Mouse (Mus musculus): ENCODE measurements at regions not wholly inside any gene's neighbourhood (a gene's known extent, or its start where the extent isn't known, plus 50 kb on each side); places are given as distances from the start of the nearest gene placed in this dataset.

GRCm38 (mm10) chr12:77048380-77048779 lies 86.4 kb upstream of the Max start:
- Histone ChIP-seq H3K27ac (no peak overlapping the region), H3K4me1 (no peaks in the 10 kb centered on the region), H3K4me3 (no peak overlapping the region), H3K27me3 (peaks cover 45% of the 10 kb centered on the region), H3K36me3 (no peaks in the 10 kb centered on the region), H3K9ac (no peak overlapping the region), H3K4me2 (replicated peaks) (no peak overlapping the region), H3K9me3 (no peaks in the 10 kb centered on the region)
- no peak for ATAC-seq (ENCODE audit: insufficient number of reproducible peaks, insufficient read depth, low FRiP score, low TSS enrichment)
- 20% methylated on average over 11 of the region's 11 CpGs for WGBS

- H3K9me3 ChIP-seq: no peaks in the 10 kb centered on the region
- WGBS: 71% methylated on average over 1 of the region's 1 CpGs
- H3K27ac ChIP-seq: no peak overlapping the region
- no peak overlapping the region for H3K9ac ChIP-seq
- peaks cover 45% of the 10 kb centered on the region for H3K27me3 ChIP-seq
- no peak for ATAC-seq (ENCODE audit: insufficient number of reproducible peaks, insufficient read depth, low FRiP score, low TSS enrichment)
- no peaks in the 10 kb centered on the region for H3K36me3 ChIP-seq
- H3K4me1 ChIP-seq: peaks cover 3% of the 10 kb centered on the region; the same call in 1 of the 2 replicates
- H3K4me2 ChIP-seq (replicated peaks): no peak overlapping the region
- H3K4me3 ChIP-seq: no peak overlapping the region
Observed at GRCm38 (mm10) chr12:77047273-77047672, 85.3 kb upstream of the Max start.

DNA sequence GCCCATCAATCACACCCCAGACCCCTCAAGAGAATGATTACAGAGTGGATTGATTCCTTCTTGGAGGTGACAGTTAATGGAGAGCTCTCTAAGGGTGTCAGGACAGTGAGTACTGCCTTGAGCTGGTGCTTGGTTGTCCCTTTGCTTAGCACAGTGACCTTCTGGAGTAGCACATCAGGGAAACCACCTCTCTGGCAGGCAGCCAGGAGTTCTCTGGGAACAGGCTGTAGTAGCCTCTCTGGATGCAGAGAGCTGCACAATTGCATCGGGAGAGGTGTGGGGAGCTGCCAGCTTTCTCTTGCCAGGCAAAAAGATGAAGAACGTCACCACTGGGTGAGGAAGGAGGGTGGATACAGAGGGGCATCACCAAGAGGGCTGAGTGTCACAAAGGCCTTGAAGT lies 84.0 kb upstream of the Max start:
- H3K27ac ChIP-seq: no peak overlapping the region
- peaks cover 8% of the 10 kb centered on the region; the same call in 1 of the 2 replicates for H3K4me1 ChIP-seq
- 73% methylated on average over 2 of the region's 2 CpGs for WGBS
- H3K9ac ChIP-seq: no peak overlapping the region
- H3K9me3 ChIP-seq: no peaks in the 10 kb centered on the region
- no peak overlapping the region for H3K4me2 ChIP-seq (replicated peaks)
- peaks cover 41% of the 10 kb centered on the region for H3K27me3 ChIP-seq
- H3K36me3 ChIP-seq: no peaks in the 10 kb centered on the region
- no peak for ATAC-seq (ENCODE audit: insufficient number of reproducible peaks, insufficient read depth, low FRiP score, low TSS enrichment)
- H3K4me3 ChIP-seq: no peak overlapping the region

DNA sequence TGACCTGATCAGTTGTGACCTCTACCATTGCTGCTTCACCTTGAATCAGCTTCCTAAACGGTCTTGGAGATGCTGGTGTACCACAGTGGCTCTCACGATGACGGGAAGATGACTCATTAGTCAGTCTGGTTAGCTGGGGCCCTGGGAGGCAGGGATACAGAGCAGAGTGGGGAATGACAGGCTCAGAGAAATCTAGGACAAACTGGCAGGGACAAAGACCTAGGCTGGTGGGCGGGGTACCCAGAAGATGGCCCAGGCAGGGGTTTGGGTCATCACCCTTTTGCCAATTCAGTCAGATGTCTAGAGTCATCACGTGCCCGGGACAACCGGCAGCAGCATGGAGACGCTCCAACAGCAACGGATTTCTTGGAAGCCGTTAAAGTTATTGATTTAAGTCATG lies 83.4 kb upstream of the Max start:
- no peak overlapping the region for H3K4me3 ChIP-seq
- peaks cover 42% of the 10 kb centered on the region for H3K27me3 ChIP-seq
- 86% methylated on average over 10 of the region's 10 CpGs for WGBS
- no peaks in the 10 kb centered on the region for H3K9me3 ChIP-seq
- H3K4me2 ChIP-seq (replicated peaks): no peak overlapping the region
- no peak overlapping the region for H3K27ac ChIP-seq
- H3K36me3 ChIP-seq: no peaks in the 10 kb centered on the region
- H3K4me1 ChIP-seq: peaks cover 10% of the 10 kb centered on the region; the same call in 1 of the 2 replicates
- no peak overlapping the region for H3K9ac ChIP-seq
- ATAC-seq (ENCODE audit: insufficient number of reproducible peaks, insufficient read depth, low FRiP score, low TSS enrichment): no peak

GRCm38 (mm10) chr12:77042356-77042755 lies 80.4 kb upstream of the Max start:
- H3K27ac ChIP-seq: no peak overlapping the region
- no peaks in the 10 kb centered on the region for H3K9me3 ChIP-seq
- WGBS: 27% methylated on average over 4 of the region's 4 CpGs
- H3K36me3 ChIP-seq: no peaks in the 10 kb centered on the region
- no peak overlapping the region for H3K4me3 ChIP-seq
- H3K4me1 ChIP-seq: peaks cover 10% of the 10 kb centered on the region; the same call in 1 of the 2 replicates
- H3K27me3 ChIP-seq: peaks cover 23% of the 10 kb centered on the region
- H3K9ac ChIP-seq: no peak overlapping the region
- no peak for ATAC-seq (ENCODE audit: insufficient number of reproducible peaks, insufficient read depth, low FRiP score, low TSS enrichment)
- H3K4me2 ChIP-seq (replicated peaks): no peak overlapping the region

GRCm38 (mm10) chr12:77041141-77041540 lies 79.1 kb upstream of the Max start:
- H3K36me3 ChIP-seq: no peaks in the 10 kb centered on the region
- no peak overlapping the region for H3K4me2 ChIP-seq (replicated peaks)
- H3K9ac ChIP-seq: no peak overlapping the region
- peaks cover 10% of the 10 kb centered on the region; the same call in 1 of the 2 replicates for H3K4me1 ChIP-seq
- H3K9me3 ChIP-seq: no peaks in the 10 kb centered on the region
- H3K27me3 ChIP-seq: peaks cover 12% of the 10 kb centered on the region
- H3K27ac ChIP-seq: no peak overlapping the region
- no peak for ATAC-seq (ENCODE audit: insufficient number of reproducible peaks, insufficient read depth, low FRiP score, low TSS enrichment)
- H3K4me3 ChIP-seq: no peak overlapping the region
- 11% methylated on average over 5 of the region's 5 CpGs for WGBS

DNA sequence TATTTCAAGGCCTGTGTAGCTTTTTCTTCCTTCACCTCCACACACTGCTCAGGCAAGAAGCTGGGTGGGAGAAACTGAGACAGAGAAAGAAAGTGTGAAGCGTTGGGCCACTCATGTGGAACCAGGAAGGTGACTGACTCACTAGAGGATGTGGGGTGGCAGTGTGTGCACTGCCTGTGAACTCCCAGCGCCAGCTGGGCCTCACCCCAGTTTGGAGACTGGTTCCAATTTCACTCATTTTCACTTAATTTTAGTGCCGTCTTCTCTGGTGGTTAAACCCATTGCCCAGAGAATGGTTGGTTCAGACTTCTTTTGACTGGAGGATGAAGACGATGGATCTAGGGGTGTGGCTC lies 77.9 kb upstream of the Max start:
- no peak for ATAC-seq (ENCODE audit: insufficient number of reproducible peaks, insufficient read depth, low FRiP score, low TSS enrichment)
- Histone ChIP-seq H3K9me3 (no peaks in the 10 kb centered on the region), H3K4me3 (no peak overlapping the region), H3K4me2 (replicated peaks) (no peak overlapping the region), H3K4me1 (peaks cover 10% of the 10 kb centered on the region; the same call in 1 of the 2 replicates), H3K9ac (no peak overlapping the region), H3K36me3 (no peaks in the 10 kb centered on the region), H3K27me3 (peaks cover 4% of the 10 kb centered on the region; the same call in 1 of the 2 replicates), H3K27ac (no peak overlapping the region)
- 63% methylated on average over 4 of the region's 4 CpGs for WGBS

DNA sequence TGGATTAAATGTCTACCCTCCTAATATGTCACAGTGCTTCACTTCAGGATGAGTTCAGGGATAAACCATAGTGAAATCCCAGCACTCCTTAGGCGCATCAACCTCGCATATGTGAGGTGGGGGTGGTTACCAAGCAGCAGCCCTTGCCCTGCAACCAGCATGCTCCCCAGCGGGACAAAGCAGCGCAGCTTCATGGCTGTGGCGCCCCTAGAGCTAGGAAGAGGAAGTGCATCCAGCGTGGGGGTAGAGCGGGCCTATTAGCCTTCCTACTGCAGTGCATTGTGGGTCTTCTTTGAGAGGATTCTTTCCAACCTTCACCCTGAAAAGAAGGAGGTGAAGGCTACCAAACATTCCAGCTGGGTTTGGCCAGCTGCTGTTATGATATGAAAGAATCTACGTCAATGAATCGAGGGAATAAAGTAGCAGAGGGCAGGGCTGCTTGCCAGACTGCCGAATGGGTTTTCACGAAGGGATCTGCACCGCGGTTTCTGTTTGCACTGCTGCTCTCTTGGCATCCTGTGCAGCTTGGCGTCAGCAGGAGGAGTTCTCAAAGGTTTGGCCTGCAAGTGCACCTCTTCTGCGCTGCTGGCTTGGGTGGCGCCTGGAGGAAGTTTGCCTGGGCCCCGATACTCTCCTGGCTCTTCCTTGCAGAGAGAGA lies 77.4 kb upstream of the Max start:
- Histone ChIP-seq H3K27ac (no peak overlapping the region), H3K4me3 (no peak overlapping the region), H3K27me3 (peaks cover 4% of the 10 kb centered on the region; the same call in 1 of the 2 replicates), H3K4me2 (replicated peaks) (no peak overlapping the region), H3K9ac (no peak overlapping the region), H3K9me3 (no peaks in the 10 kb centered on the region), H3K36me3 (no peaks in the 10 kb centered on the region), H3K4me1 (peaks cover 10% of the 10 kb centered on the region; the same call in 1 of the 2 replicates)
- no peak for ATAC-seq (ENCODE audit: insufficient number of reproducible peaks, insufficient read depth, low FRiP score, low TSS enrichment)
- 82% methylated on average over 17 of the region's 17 CpGs for WGBS

DNA sequence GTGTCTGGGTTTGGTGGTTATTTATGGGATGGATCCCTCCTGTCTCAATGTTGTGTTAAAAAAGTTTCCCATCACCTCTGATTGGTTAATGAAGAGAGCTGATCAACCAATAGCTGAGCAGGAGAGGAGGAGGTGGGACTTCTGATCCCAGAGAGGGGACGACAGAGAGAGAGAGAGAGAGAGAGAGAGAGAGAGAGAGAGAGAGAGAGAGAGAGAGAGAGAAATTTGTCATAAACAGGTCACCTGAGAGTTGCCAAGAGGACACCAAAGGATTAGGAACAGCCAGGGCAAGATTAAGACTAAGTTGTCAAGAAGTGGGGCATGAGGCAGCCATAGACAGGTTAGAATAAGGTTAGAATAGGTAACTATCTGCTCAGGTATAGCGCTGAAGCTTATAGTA lies 73.7 kb upstream of the Max start:
- Histone ChIP-seq H3K4me1 (no peaks in the 10 kb centered on the region), H3K9ac (no peak overlapping the region), H3K9me3 (no peaks in the 10 kb centered on the region), H3K36me3 (no peaks in the 10 kb centered on the region), H3K4me2 (replicated peaks) (no peak overlapping the region), H3K27me3 (peaks cover 4% of the 10 kb centered on the region; the same call in 1 of the 2 replicates), H3K4me3 (no peak overlapping the region), H3K27ac (no peak overlapping the region)
- 59% methylated on average over 2 of the region's 2 CpGs for WGBS
- no peak for ATAC-seq (ENCODE audit: insufficient number of reproducible peaks, insufficient read depth, low FRiP score, low TSS enrichment)

- no peak for ATAC-seq (ENCODE audit: insufficient number of reproducible peaks, insufficient read depth, low FRiP score, low TSS enrichment)
- H3K9ac ChIP-seq: no peak overlapping the region
- no peak overlapping the region for H3K4me2 ChIP-seq (replicated peaks)
- H3K9me3 ChIP-seq: no peaks in the 10 kb centered on the region
- no peak overlapping the region for H3K4me3 ChIP-seq
- no peaks in the 10 kb centered on the region for H3K27me3 ChIP-seq
- 70% methylated on average over 1 of the region's 1 CpGs for WGBS
- H3K36me3 ChIP-seq: no peaks in the 10 kb centered on the region
- H3K4me1 ChIP-seq: no peaks in the 10 kb centered on the region
- H3K27ac ChIP-seq: no peak overlapping the region
Observed at GRCm38 (mm10) chr12:77031448-77031847, 69.4 kb upstream of the Max start.

DNA sequence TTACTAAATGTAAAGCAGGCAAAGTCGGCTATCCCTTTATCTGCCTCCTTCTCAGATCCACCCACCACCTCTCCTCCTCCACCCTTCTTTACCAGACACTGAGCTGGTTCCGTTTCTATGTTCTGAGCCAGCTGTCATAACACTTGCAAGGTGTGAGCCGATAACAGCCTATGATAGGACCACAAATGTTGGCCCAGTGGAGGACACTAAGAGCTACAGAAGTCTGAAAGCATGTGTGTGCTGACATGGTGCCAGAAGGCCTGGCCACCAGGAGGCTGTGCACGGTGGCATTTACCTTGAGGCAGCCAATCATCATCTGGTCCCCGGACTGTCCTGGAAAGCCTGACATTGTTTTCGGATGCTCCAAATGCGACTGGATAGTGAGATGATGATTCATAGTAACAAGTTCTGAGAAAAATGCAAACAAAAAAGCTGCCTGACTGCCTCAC lies 63.5 kb upstream of the Max start:
- Histone ChIP-seq H3K9me3 (no peaks in the 10 kb centered on the region), H3K27me3 (peaks cover 11% of the 10 kb centered on the region; the same call in 1 of the 2 replicates), H3K36me3 (no peaks in the 10 kb centered on the region), H3K27ac (no peak overlapping the region), H3K4me3 (no peak overlapping the region), H3K9ac (no peak overlapping the region), H3K4me2 (replicated peaks) (no peak overlapping the region), H3K4me1 (peaks cover 15% of the 10 kb centered on the region)
- ATAC-seq (ENCODE audit: insufficient number of reproducible peaks, insufficient read depth, low FRiP score, low TSS enrichment): no peak
- 64% methylated on average over 7 of the region's 7 CpGs for WGBS

- no peak for ATAC-seq (ENCODE audit: insufficient number of reproducible peaks, insufficient read depth, low FRiP score, low TSS enrichment)
- no peak overlapping the region for H3K4me2 ChIP-seq (replicated peaks)
- 35% methylated on average over 5 of the region's 5 CpGs for WGBS
- peaks cover 15% of the 10 kb centered on the region for H3K4me1 ChIP-seq
- H3K27ac ChIP-seq: no peak overlapping the region
- H3K9me3 ChIP-seq: no peaks in the 10 kb centered on the region
- H3K36me3 ChIP-seq: no peaks in the 10 kb centered on the region
- no peak overlapping the region for H3K4me3 ChIP-seq
- peaks cover 20% of the 10 kb centered on the region; the same call in 1 of the 2 replicates for H3K27me3 ChIP-seq
- H3K9ac ChIP-seq: no peak overlapping the region
Observed at GRCm38 (mm10) chr12:77022538-77022937, 60.5 kb upstream of the Max start.

Data from embryonic facial prominence, embryonic 12.5 days (tissue).